Comparison of ENCODE assay signal across 1 mouse cellular context in the genomic region with DNA sequence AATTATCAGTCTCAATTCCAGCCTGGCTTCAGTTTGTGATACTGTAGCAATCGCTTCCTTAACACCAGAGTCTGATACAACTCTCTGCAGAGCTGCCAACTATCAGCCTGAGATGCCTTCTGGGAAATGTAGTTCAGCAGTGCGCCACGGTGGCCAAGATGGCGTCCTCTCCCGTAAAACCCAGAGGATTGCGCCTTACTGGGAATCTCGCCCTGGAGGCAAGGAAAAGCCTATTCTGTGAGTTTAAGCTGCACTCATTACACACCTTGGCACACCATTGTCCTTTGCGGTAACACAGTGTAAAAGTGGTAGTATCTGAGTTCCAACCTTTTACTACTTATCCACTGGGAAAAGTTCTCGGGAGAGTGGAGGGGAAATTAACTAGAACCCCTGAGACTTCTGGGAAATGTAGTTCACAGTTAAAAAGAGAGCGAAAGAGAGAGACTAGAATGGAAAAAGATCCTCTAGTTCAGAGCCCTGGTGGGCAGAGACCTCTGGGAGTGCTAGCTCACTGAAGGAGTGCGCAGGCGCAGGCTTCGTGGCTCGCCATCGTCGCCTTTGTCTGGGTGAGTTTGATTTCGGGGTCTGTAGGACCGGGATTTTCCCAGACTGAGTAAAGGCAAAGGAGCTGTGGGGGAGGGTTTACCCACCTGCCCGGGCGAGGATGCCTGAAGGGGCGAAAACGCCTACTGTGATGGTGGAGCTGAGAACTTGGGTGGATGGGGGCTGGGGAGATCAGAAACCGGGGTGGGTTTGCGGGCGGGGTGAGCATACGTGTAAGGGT.
A peak's percentile ranks its signal among the peaks of the same experiment; 100 is the strongest.
TF ChIP-seq lines count a peak whose summit lies in the region.

A gene (plus strand): TSS at position 132 of the 784 bp plus-strand sequence.

TF ChIP-seq in MEL, 35 proteins besides CTCF, POLR2A, EP300 and RAD21 (continued from another document):
- TF ChIP-seq RCOR1 (IDR thresholded peaks at IDR 0.05; ENCODE audit: low read depth, low read length) (peak; percentile 33; the same call in 1 of the 2 replicates), NELFE (IDR thresholded peaks at IDR 0.05; ENCODE audit: low read depth, low read length) (peak; percentile 58), POLR2AphosphoS5 (IDR thresholded peaks at IDR 0.05; ENCODE audit: borderline replicate concordance, low read depth, low read length) (no peak), SMC3 (IDR thresholded peaks at IDR 0.05; ENCODE audit: low read depth, low read length) (peak; percentile 21; the same call in 1 of the 2 replicates), TAL1 (IDR thresholded peaks at IDR 0.05; ENCODE audit: low read length) (no peak), SIN3A (IDR thresholded peaks at IDR 0.05; ENCODE audit: low read length) (peak; percentile 76), MAZ (IDR thresholded peaks at IDR 0.05; ENCODE audit: low read depth, low read length) (peak; percentile 81; the same call in 1 of the 2 replicates), MYC (IDR thresholded peaks at IDR 0.05; ENCODE audit: low read depth, low read length) (peak; percentile 70; the same call in 1 of the 2 replicates), ZKSCAN1 (IDR thresholded peaks at IDR 0.05; ENCODE audit: low read depth, low read length) (no peak), MAFK (IDR thresholded peaks at IDR 0.05; ENCODE audit: borderline replicate concordance, low read depth, low read length) (no peak), ELF1 (IDR thresholded peaks at IDR 0.05; ENCODE audit: low read depth, low read length) (peak; percentile 78; the same call in 1 of the 2 replicates), POLR2AphosphoS2 (IDR thresholded peaks at IDR 0.05; ENCODE audit: low read length) (0 out of 2 replicates have a peak, but pooled peaks have one; percentile 48), ETS1 (IDR thresholded peaks at IDR 0.05; ENCODE audit: low read depth, low read length) (peak; percentile 28; the same call in 1 of the 2 replicates), MXI1 (IDR thresholded peaks at IDR 0.05; ENCODE audit: low read depth, low read length) (peak; percentile 86), E2F4 (IDR thresholded peaks at IDR 0.05; ENCODE audit: borderline replicate concordance, low read depth, low read length) (peak; percentile 44; the same call in 1 of the 2 replicates)
TF ChIP-seq in MEL: peak in this region for 20.
